Mouse (Mus musculus): ENCODE results near the gene Mmp14.

Gene Mmp14

GRCm38 (mm10) chr14:54475941-54476844 lies 44.8 kb downstream of the Mmp14 start, which contains the start of gene Rem2:
TSS of gene Rem2 (plus strand) at chr14:54476100.
- peak; percentile 42 for DNase-seq (ENCODE audit: low spot score)

- no peak for DNase-seq (ENCODE audit: low spot score)
These were observed 45.9 kb downstream of the Mmp14 start for GRCm38 (mm10) chr14:54477172-54477909.

GRCm38 (mm10) chr14:54479451-54479920 lies 48.1 kb downstream of the Mmp14 start:
- no peak for DNase-seq (ENCODE audit: low spot score)

- DNase-seq (ENCODE audit: low spot score), result peak; percentile 29
These were observed 49.3 kb downstream of the Mmp14 start for GRCm38 (mm10) chr14:54480673-54481072.

GRCm38 (mm10) chr14:54481402-54481801 lies 50.0 kb downstream of the Mmp14 start:
- DNase-seq (ENCODE audit: low spot score), result no peak

- DNase-seq (ENCODE audit: low spot score), result no peak
These were observed 51.1 kb downstream of the Mmp14 start for GRCm38 (mm10) chr14:54482498-54482897.

- DNase-seq (ENCODE audit: low spot score), result no peak
These were observed 54.5 kb downstream of the Mmp14 start for GRCm38 (mm10) chr14:54485899-54486298.

- no peak for DNase-seq (ENCODE audit: low spot score)
These were observed 56.3 kb downstream of the Mmp14 start for GRCm38 (mm10) chr14:54487732-54488131.

GRCm38 (mm10) chr14:54488350-54488749 lies 56.9 kb downstream of the Mmp14 start:
- DNase-seq (ENCODE audit: low spot score), result no peak

- DNase-seq (ENCODE audit: low spot score), result no peak
These were observed 61.1 kb downstream of the Mmp14 start for GRCm38 (mm10) chr14:54492345-54493131.

GRCm38 (mm10) chr14:54493236-54493635 lies 61.8 kb downstream of the Mmp14 start:
- DNase-seq (ENCODE audit: low spot score), result no peak

- DNase-seq (ENCODE audit: low spot score), result peak; percentile 60
These were observed 62.8 kb downstream of the Mmp14 start for GRCm38 (mm10) chr14:54494234-54494633.

Measured in left cerebral cortex, adult 11 months (tissue).